ENCODE assay signal across 10 mouse cellular contexts in genomic region chr1:90208503-90208860, GRCm38 (mm10). TPM values are rescaled to one million over a fixed set of nuclear protein-coding genes. Genes with fewer than 3 reads are reported as not detected.
DNase-seq lines count a peak whose midpoint lies in the region; ATAC-seq lines count a peak whose summit lies in the region.
"Had no signal": no experiment of that assay in that cellular context is flagged by ENCODE, and none has a peak within 500 bp of the region (broad histone marks: within the 10 kb centered on the region; RNA-seq: fewer than 3 reads in every experiment).

No protein-coding gene starts in this region.

- WGBS in limb, embryonic 12.5 days = 78% methylated on average over 9 of the region's 9 CpGs
- 76% methylated on average over 9 of the region's 9 CpGs for WGBS in limb, embryonic 10.5 days
- WGBS in forebrain, embryonic 12.5 days = 71% methylated on average over 9 of the region's 9 CpGs
- WGBS in hindbrain, embryonic 11.5 days = 72% methylated on average over 9 of the region's 9 CpGs
- WGBS in neural tube, embryonic 15.5 days = 43% methylated on average over 9 of the region's 9 CpGs

- peaks cover 34% of the 10 kb centered on the region for H3K36me3 ChIP-seq in limb, embryonic 12.5 days
- peaks cover 8% of the 10 kb centered on the region for H3K36me3 ChIP-seq in limb, embryonic 10.5 days
- peaks cover 24% of the 10 kb centered on the region for H3K36me3 ChIP-seq in forebrain, embryonic 12.5 days (replicated peaks)
- no peaks in the 10 kb centered on the region for H3K36me3 ChIP-seq in hindbrain, embryonic 11.5 days (ENCODE audit: control insufficient read depth, insufficient read depth, low read length)
- H3K36me3 ChIP-seq in neural tube, embryonic 15.5 days = no peaks in the 10 kb centered on the region
- H3K36me3 ChIP-seq: liver, embryonic 15.5 days had no signal

- H3K4me1 ChIP-seq in limb, embryonic 12.5 days (replicated peaks) = peaks cover 40% of the 10 kb centered on the region
- peaks cover 45% of the 10 kb centered on the region for H3K4me1 ChIP-seq in limb, embryonic 10.5 days
- peaks cover 80% of the 10 kb centered on the region for H3K4me1 ChIP-seq in forebrain, embryonic 12.5 days
- H3K4me1 ChIP-seq in hindbrain, embryonic 11.5 days (replicated peaks; ENCODE audit: control insufficient read depth, insufficient read depth, low read length) = peaks cover 6% of the 10 kb centered on the region
- peaks cover 59% of the 10 kb centered on the region for H3K4me1 ChIP-seq in neural tube, embryonic 15.5 days
- H3K4me1 ChIP-seq: liver, embryonic 15.5 days had no signal

- H3K27me3 ChIP-seq in limb, embryonic 12.5 days = peaks cover 5% of the 10 kb centered on the region; the same call in 1 of the 2 replicates
- H3K27me3 ChIP-seq in limb, embryonic 10.5 days (ENCODE audit: low read depth, poor library complexity, severe bottlenecking) = peaks cover 21% of the 10 kb centered on the region
- no peaks in the 10 kb centered on the region for H3K27me3 ChIP-seq in forebrain, embryonic 12.5 days
- H3K27me3 ChIP-seq in hindbrain, embryonic 11.5 days (ENCODE audit: control insufficient read depth, insufficient read depth, low read length) = no peaks in the 10 kb centered on the region
- H3K27me3 ChIP-seq in neural tube, embryonic 15.5 days (replicated peaks) = no peaks in the 10 kb centered on the region
- H3K27me3 ChIP-seq: Patski had no signal

- no peaks in the 10 kb centered on the region for H3K9me3 ChIP-seq in limb, embryonic 12.5 days
- no peaks in the 10 kb centered on the region for H3K9me3 ChIP-seq in limb, embryonic 10.5 days (replicated peaks)
- H3K9me3 ChIP-seq in forebrain, embryonic 12.5 days = no peaks in the 10 kb centered on the region
- H3K9me3 ChIP-seq in hindbrain, embryonic 11.5 days (ENCODE audit: control insufficient read depth, low read length) = no peaks in the 10 kb centered on the region
- no peaks in the 10 kb centered on the region for H3K9me3 ChIP-seq in neural tube, embryonic 15.5 days (replicated peaks)
- H3K9me3 ChIP-seq: liver, embryonic 15.5 days had no signal

- no peak for ATAC-seq in limb, embryonic 12.5 days (ENCODE audit: insufficient number of reproducible peaks, insufficient read depth, low FRiP score, low TSS enrichment, low read depth)
- ATAC-seq in forebrain, embryonic 12.5 days (ENCODE audit: low FRiP score) = no peak
- ATAC-seq in hindbrain, embryonic 11.5 days (ENCODE audit: low FRiP score) = 0 out of 2 replicates have a peak, but pooled peaks have one; percentile 4
- ATAC-seq in neural tube, embryonic 15.5 days (ENCODE audit: low FRiP score) = no peak
- no peak for ATAC-seq in CD4-positive, CD25-positive, alpha-beta regulatory T cell, adult 4 months
- ATAC-seq: Patski had no signal

- H3K9ac ChIP-seq in limb, embryonic 12.5 days (replicated peaks) = no peak overlapping the region; the same call in 1 of the 2 replicates
- peak overlapping the region; percentile 7; the same call in 1 of the 2 replicates for H3K9ac ChIP-seq in forebrain, embryonic 12.5 days
- no peak overlapping the region for H3K9ac ChIP-seq in hindbrain, embryonic 11.5 days (ENCODE audit: low read depth, low read length)
- no peak overlapping the region for H3K9ac ChIP-seq in neural tube, embryonic 15.5 days (replicated peaks)
- H3K9ac ChIP-seq: liver, embryonic 15.5 days had no signal

- DNase-seq in limb, embryonic 10.5 days (ENCODE audit: low spot score) = no peak
- no peak for DNase-seq in hindbrain, embryonic 11.5 days (ENCODE audit: low spot score)
- no peak for DNase-seq in urinary bladder, postnatal 36 days (ENCODE audit: low spot score in 2 of 2)
- DNase-seq in urinary bladder, postnatal 10 days (ENCODE audit: low spot score) = no peak

- H3K27ac ChIP-seq in limb, embryonic 12.5 days = no peak overlapping the region
- H3K27ac ChIP-seq in limb, embryonic 10.5 days = no peak overlapping the region
- peak overlapping the region; percentile 83 for H3K27ac ChIP-seq in forebrain, embryonic 12.5 days
- H3K27ac ChIP-seq in hindbrain, embryonic 11.5 days (ENCODE audit: low read depth, low read length) = no peak overlapping the region
- no peak overlapping the region for H3K27ac ChIP-seq in neural tube, embryonic 15.5 days (replicated peaks)
- H3K27ac ChIP-seq: liver, embryonic 15.5 days had no signal

- H3K4me3 ChIP-seq in limb, embryonic 12.5 days (replicated peaks) = no peak overlapping the region
- H3K4me3 ChIP-seq in limb, embryonic 10.5 days = no peak overlapping the region
- H3K4me3 ChIP-seq in forebrain, embryonic 12.5 days (replicated peaks) = peak overlapping the region; percentile 49; the same call in 1 of the 2 replicates
- no peak overlapping the region for H3K4me3 ChIP-seq in hindbrain, embryonic 11.5 days (ENCODE audit: low read depth, low read length)
- no peak overlapping the region for H3K4me3 ChIP-seq in neural tube, embryonic 15.5 days (replicated peaks)
- H3K4me3 ChIP-seq: liver, embryonic 15.5 days had no signal

- peak overlapping the region; percentile 65 for H3K4me2 ChIP-seq in limb, embryonic 12.5 days
- peak overlapping the region; percentile 65 for H3K4me2 ChIP-seq in forebrain, embryonic 12.5 days
- peak overlapping the region; percentile 21 for H3K4me2 ChIP-seq in hindbrain, embryonic 11.5 days (replicated peaks; ENCODE audit: low read depth, low read length)
- H3K4me2 ChIP-seq in neural tube, embryonic 15.5 days = peak overlapping the region; percentile 63
- H3K4me2 ChIP-seq: liver, embryonic 15.5 days had no signal

RNA-seq across cellular contexts. Expression of gene Ackr3, which starts 4.7 kb away (rescaled TPM):
- 24.9 and 27.9 TPM in 2 replicates for polyA plus RNA-seq in limb, embryonic 12.5 days (2016; fragmentation: Nextera tagmentation; extraction: Ambion mirVana)
- polyA plus RNA-seq in limb, embryonic 10.5 days (2016; fragmentation: Nextera tagmentation; extraction: Ambion mirVana) = 12.9 and 16.5 TPM in 2 replicates
- 25.5 and 28.7 TPM in 2 replicates for polyA plus RNA-seq in forebrain, embryonic 12.5 days (2016; fragmentation: Nextera tagmentation; extraction: Ambion mirVana)
- 25.7 and 29.6 TPM in 2 replicates for polyA plus RNA-seq in hindbrain, embryonic 11.5 days (2014; fragmentation: Nextera tagmentation; extraction: Ambion mirVana)
- polyA plus RNA-seq in neural tube, embryonic 15.5 days (2015; fragmentation: Nextera tagmentation; extraction: Ambion mirVana) = 7.5 and 7.7 TPM in 2 replicates
- not detected for polyA plus RNA-seq in CD4-positive, CD25-positive, alpha-beta regulatory T cell, adult 4 months (2017; shearing (Covaris generic))

RNA-seq across cellular contexts. Expression of gene Iqca, which starts 55.3 kb away (rescaled TPM):
- 0.17 TPM in 1 of 2 replicates, not detected in the other for polyA plus RNA-seq in limb, embryonic 12.5 days (2016; fragmentation: Nextera tagmentation; extraction: Ambion mirVana)
- not detected in 2 replicates for polyA plus RNA-seq in limb, embryonic 10.5 days (2016; fragmentation: Nextera tagmentation; extraction: Ambion mirVana)
- polyA plus RNA-seq in forebrain, embryonic 12.5 days (2016; fragmentation: Nextera tagmentation; extraction: Ambion mirVana) = 0.56 TPM in 1 of 2 replicates, not detected in the other
- polyA plus RNA-seq in hindbrain, embryonic 11.5 days (2014; fragmentation: Nextera tagmentation; extraction: Ambion mirVana) = 1.0 and 1.1 TPM in 2 replicates
- polyA plus RNA-seq in neural tube, embryonic 15.5 days (2015; fragmentation: Nextera tagmentation; extraction: Ambion mirVana) = 0.42 and 0.52 TPM in 2 replicates
- polyA plus RNA-seq in CD4-positive, CD25-positive, alpha-beta regulatory T cell, adult 4 months (2017; shearing (Covaris generic)) = not detected
